Mouse (Mus musculus) embryo, embryonic 11 days (tissue): ENCODE measurements around the gene Swsap1.

ENCODE experiments used
- DNase-seq: peaks from one replicate; pipeline ENCODE4 v3.0.0-alpha.2; 2015

Gene Swsap1

DNA sequence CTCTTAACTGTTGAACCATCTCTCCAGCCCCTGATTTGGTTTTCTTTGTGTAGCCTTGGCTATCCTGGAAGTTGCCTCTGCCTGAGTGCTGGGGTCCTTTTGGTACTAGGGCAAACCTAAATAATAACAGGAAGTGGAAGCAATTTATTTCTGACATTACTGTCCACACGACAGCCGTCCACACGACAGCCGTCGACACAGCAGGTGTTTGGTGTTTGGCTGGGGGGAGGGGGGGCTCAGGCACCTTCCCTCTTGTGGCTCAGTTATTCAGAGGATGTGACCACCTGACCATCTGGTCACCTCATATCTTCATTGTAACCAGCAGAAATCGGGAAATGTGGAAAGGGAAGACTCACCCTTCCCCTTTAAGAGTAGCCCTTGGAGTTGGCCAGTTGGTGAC, 13.3 kb downstream of the Swsap1 start:
- DNase-seq: no peak

DNA sequence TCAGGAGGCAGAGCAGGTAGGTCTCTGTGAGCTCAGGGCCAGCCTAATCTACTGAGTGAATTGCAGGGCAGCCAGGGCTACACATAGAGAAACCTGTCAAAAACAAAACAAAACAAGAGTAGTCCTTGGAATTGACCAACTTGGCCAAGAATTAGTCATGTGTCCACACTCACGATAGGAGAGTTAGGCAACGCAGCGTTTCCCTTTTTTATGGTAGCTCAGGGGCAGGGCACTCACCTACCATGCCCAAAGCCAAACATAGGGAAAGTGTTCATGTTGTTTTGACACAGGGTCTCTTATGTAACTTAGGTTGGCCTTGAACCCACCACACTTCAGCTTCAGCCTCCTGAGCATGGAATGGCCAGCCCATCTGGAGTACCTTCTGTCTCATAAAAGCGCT, 13.7 kb downstream of the Swsap1 start:
- no peak for DNase-seq

DNA sequence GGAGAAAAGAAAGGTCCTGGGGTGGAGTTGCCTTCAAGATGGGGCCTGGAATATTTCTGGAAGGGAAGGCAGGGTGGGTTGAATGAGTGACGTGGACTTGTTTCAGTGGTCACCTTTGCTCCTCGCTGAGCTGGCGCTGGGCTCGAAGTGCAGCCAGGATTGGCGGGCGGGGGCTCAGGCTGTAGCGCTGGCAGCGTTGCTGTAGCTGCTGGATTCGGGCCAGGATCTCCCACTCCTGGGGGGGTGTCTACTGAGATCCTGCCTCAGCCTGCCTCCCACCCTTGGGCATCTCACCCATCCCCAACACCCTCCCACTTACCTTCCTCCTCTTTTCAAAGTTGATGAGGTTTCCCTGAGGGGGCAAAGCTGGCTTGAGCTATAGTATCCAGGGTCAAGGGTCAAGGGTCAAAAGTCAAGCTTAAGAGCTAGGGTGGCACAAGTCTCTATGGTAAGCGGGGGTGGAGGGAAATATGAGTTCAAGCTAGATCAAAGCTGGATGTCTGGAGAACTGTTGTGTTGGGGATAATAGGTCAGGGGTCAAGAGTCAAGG, 21.1 kb downstream of the Swsap1 start:
- no peak for DNase-seq

- no peak for DNase-seq
These were observed 21.8 kb downstream of the Swsap1 start for GRCm38 (mm10) chr9:21977331-21977730.

GRCm38 (mm10) chr9:21977972-21978371, 22.4 kb downstream of the Swsap1 start:
- DNase-seq: no peak

GRCm38 (mm10) chr9:21978398-21979128, 23.0 kb downstream of the Swsap1 start:
- no peak for DNase-seq

DNA sequence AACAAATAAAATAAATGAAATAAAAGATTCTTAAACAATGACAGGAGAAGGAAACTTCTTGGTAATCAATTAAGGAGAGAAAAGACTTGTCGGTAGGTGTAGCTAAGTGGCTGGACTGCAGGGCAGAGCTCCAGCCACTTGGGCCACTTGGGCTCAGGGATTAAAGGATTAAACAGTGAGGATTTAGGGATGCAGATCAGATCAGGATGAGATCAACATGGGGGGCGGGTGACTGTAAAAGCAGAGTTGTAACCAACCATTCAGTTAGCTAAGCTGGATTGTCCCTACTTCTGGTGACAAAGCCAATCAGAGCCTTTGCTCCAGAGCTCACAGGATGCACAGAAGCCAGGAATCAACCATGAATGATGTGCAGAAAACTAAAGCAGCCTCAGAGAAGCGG, 28.4 kb downstream of the Swsap1 start:
- DNase-seq: no peak

GRCm38 (mm10) chr9:21987592-21988342, 32.2 kb downstream of the Swsap1 start:
- DNase-seq: no peak

DNA sequence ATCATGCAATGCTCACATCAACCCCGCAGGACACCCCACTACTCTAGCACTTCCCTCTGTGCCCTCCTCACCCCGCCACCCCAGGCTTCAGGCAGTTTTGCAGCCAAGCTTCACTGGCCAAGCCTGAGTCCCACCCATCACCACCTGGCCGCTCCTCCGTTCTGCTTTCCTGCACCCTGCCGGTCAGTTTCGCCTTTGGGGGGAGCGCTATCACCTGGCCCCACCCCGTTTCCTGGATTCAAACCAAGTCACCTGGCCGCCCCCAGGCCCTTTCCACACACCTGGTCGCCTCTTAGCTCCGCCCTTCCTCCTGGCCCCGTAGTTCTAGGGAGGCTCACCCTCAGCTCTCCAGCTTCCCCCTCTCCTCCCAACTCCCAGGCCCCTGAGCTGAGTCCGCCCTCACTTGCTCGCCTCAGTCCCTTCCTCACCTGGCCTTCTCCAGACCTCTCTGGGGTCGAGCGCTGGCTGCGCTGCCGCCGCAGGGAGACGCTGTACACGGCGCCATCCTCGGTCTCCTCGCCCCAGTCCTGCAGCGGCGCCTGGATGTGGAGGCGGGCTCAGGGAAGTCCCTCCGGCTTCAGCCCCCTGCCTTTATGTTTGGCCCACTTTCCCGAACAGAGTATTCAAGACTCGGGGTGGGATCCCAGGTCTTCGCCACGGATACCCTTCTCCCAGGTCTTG, 33.0 kb downstream of the Swsap1 start:
- DNase-seq: peak; percentile 37

DNA sequence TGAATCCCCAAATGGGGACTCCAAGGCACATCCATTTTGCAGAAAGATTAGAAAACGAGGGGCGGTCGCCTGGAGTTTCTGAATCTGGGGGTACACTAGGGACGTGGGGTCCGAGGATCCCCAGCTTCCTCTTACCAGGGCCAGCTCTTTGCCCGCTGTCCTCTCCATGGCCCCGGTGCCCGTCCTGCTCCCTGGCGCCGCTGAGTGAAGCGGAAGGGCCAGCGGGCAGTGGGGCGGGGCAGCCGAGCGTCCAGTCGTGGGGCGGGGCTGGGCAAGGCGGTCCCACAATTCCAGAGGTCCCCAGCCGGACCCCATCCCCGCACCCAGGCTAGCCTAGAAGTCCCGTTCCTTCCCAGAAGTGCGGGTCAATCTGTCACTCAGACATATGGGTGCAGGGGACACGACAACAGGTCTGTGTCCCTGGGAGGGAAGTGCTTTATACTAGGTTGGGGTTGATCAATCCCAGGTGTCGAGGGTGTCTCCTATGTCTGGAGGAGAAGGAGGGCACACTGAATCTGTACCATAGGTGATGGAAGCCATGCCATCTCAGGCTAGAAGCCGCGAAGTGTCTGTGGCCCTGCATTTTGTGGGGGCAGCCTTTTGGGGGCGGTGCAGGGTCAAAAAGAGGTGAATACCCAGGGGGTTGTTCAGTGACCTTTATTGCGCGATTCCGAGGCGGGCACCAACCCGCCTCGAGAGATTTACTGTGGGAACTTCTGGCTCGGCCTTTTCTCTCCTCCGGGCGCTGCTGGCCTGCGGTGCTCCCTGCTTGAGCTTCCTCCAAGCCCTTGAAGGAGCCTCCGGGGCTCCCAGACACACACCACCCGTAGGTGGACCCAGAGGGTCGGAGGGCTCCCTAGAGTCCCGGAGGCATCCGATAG, 33.9 kb downstream of the Swsap1 start, which contains the start of gene Rgl3:
Rgl3 (minus strand) TSS at position 217 of the 881 bp plus-strand sequence.
- peak; percentile 70 for DNase-seq

GRCm38 (mm10) chr9:21992227-21992626, 36.7 kb downstream of the Swsap1 start:
- DNase-seq: no peak

DNA sequence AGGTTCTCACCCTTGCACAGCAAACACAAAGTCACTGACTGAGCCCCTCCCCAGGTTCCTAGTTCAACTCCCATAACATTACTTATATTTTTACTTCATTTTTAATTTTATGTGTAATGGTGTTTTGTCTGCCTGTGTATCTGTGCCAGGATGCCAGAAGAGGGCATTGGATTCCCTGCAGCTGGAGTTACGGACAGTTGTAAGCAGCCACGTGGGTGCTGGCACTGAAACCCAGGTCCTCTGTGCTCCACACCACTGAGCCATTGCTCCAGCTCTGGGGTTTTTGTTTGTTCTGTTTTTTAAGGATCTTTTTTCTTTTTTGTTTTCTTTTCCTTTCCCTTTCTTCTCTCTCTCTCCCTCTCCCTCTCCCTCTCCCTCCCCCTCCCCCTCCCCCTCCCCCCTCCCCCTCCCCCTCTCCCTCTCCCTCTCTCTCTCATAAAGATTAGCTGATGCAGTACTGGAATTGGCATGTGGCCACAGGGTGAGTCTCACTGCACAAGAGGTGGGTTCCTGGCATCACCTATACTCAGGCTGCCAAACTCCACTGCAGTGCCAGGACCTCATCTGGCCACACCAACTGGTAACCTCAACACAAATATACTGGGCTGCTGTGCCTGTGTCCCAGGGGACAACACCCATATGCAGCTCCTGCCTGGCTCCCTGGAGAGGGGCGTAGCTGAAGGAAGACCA, 40.8 kb downstream of the Swsap1 start:
- DNase-seq: no peak

DNA sequence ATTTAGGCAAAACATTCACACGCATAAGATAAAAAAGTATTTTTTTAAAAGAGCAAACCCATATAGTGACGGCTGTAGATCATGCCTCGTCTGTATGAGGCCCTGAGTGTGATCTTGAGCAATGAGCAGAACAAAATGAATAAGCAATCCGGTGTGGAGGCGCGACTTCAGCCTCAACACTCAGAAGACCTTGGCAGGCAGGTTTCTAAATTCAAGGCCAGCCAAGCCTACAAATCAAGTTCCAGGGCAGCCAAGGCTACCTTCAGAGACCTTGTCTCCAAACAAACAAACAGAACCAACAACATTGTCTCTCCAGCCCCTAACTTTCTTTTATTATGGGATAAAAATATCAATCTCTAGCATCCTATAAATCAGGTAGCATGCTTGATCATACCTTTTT, 44.7 kb downstream of the Swsap1 start:
- DNase-seq: no peak

- DNase-seq: no peak
These were observed 46.1 kb downstream of the Swsap1 start for GRCm38 (mm10) chr9:22001633-22002032.

DNA sequence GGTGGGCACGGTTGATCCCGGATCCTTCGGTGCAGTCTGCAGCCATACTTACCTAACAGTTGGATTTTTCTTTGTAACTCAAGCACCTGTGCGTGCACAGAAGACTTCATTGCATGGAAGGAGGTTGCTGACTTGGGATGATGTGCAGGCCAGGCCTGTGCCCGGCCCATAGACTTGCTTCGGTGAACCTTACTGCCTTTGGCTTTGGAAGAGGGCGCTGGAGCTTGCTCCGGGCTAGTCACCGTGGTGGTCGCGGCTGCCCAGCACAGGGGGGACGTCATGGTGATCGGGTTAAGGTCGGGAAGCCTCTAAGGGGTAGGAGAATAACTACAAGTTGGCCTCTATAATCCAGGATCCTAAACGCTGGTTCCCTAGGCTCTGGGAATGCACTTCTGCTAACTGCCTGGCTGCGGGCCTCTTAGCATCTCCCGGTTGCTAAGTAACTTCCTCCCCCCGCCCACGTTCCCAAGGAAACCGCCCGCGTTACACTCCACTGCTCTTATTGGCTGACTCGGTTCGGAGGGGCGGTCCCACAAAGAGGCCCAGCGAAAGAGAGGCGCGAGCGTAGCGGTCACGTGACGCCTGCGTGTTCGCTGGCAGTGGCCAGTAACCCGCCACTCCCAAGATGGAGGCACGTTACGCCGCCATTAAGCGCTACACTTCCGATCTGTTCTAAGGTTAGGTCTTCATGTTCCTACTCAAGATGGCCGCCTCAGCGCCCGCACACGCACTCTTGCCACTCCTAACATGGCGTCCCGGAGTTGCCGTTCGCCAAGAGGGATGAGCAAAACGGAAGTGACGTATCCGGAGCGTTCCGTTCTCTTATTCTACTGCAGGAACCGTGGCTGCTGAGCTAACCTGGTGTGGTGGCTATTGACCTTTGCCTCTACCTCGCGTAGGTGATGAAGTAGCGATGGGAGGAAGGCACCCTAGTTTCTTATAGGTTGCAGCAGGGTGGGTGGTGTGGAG, 46.9 kb downstream of the Swsap1 start, which contains the start of the genes Ccdc151 and Prkcsh:
Ccdc151 (minus strand) TSS at position 441 of the 969 bp plus-strand sequence.
Prkcsh (plus strand) TSS at position 613 of the 969 bp plus-strand sequence.
- DNase-seq: peak; percentile 100

DNA sequence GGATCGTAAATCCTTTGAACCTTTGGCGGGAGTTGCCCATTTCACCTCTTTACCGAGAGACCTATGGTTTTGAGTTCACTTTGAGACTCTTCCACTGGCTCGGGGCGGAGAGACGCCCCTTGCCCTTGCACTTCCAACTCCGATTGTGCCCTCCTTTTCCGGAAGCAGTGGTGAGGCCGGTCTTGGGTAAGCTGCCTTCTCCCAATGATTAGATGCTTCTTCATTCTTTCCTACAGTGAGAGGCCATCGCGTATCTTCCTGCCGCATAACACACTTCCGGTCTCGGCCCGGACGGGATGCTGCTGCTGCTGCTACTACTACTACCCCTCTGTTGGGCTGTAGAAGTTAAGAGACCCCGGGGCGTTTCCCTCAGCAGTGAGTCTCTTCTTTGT, 47.6 kb downstream of the Swsap1 start:
- DNase-seq: peak; percentile 62

DNA sequence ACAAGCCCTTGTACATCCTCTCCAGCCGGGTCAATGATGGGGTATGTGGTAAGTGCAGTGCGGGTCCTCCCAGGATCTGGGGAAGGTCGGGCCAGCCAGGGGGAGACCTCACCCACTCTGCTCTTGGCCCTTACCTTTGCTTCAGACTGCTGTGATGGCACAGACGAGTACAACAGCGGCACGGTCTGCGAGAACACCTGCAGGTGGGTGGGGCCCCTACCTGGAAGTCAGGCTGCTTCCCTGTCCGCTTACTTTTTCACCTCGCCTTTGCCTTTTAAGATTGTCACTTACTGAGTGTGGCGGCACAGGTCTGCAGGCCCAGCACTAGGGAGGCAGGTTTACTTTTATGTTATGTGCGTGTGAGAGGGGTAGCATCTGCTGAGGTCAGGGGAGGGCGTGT, 49.0 kb downstream of the Swsap1 start:
- DNase-seq: no peak
